Mouse (Mus musculus) small intestine, adult 2 months (tissue): ENCODE data around the gene Tmcc2.

ENCODE experiments used
- CTCF ChIP-seq: fragments of 200-500 bp; IDR thresholded peaks from 2 replicates; pipeline ENCODE4 v1.5.1; 2012; ENCODE audit warnings: low read depth, mild to moderate bottlenecking, control low read depth, inconsistent platforms, low read length, moderate library complexity, mixed read lengths; ENCODE audit not compliant: insufficient replicate concordance, insufficient read length; ENCODE audit errors: extremely low read depth
- POLR2A ChIP-seq: fragments of 200-500 bp; IDR thresholded peaks from 2 replicates; pipeline ENCODE4 v1.6.1; 2012; ENCODE audit warnings: low read depth, mild to moderate bottlenecking, control low read depth, inconsistent platforms, low read length, moderate library complexity

- TF ChIP-seq POLR2A (no peak), CTCF (no peak)
These were observed 520 bp upstream of the Tmcc2 start for GRCm38 (mm10) chr1:132391580-132392022.
